Mouse (Mus musculus): ENCODE results near the gene Vmn2r121. TPM values are rescaled to one million over a fixed set of nuclear protein-coding genes. Genes with fewer than 3 reads are reported as not detected.

Vmn2r121 gene
- not detected in 2 replicates for polyA plus RNA-seq (2014; fragmentation: Nextera tagmentation; extraction: Ambion mirVana)

DNA sequence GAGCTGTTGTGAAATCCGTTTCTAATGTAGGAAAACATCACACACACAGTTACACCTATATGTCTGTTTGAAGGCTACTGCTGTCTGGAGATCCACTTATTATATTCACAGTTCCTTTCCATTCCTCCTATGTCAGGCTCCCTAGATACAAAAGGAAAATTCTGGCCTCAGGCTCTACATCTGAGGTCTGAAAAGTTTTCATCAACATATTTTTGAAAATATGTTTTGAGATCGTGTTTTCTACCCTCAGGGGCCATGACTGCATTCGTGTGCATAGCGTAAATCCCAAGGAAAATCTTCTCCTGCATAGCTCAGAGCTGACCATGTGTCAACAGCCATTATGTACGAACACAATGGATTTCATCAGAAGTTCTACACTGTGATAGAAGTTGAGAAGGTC, at the start of gene Vmn2r121:
Gene Vmn2r121, minus strand, starts transcription at position 101 of the 400 bp plus-strand sequence.
- H3K4me1 ChIP-seq (ENCODE audit: control insufficient read depth, insufficient read depth, low read length): no peaks in the 10 kb centered on the region
- H3K27ac ChIP-seq (replicated peaks; ENCODE audit: low read depth, low read length): no peak within 1 kb of the TSS
- no peak within 1 kb of the TSS for H3K4me3 ChIP-seq (ENCODE audit: low read depth, low read length)
- no peaks in the 10 kb centered on the region for H3K27me3 ChIP-seq (ENCODE audit: control insufficient read depth, insufficient read depth, low read length)
- DNase-seq (ENCODE audit: low spot score): no peak
- H3K4me2 ChIP-seq (ENCODE audit: low read depth, severe bottlenecking): no peak within 1 kb of the TSS
- no peak for ATAC-seq (ENCODE audit: insufficient number of reproducible peaks, low FRiP score, low TSS enrichment, low read depth)
- no peak within 1 kb of the TSS for H3K9ac ChIP-seq (ENCODE audit: low read length)
- H3K36me3 ChIP-seq (ENCODE audit: control insufficient read depth, insufficient read depth, low read length): no peaks in the 10 kb centered on the region
- 71% methylated on average over 5 of the region's 5 CpGs for WGBS
- no peaks in the 10 kb centered on the region for H3K9me3 ChIP-seq (ENCODE audit: control insufficient read depth, low read length)
